Mouse (Mus musculus) small intestine, adult 10 weeks (tissue): ENCODE results near the gene Ldlrad3. TPM values are rescaled to one million over a fixed set of nuclear protein-coding genes. Genes with fewer than 3 reads are reported as not detected.

Experiments
- polyA plus RNA-seq: library from polyadenylated mRNA; stranded (reverse); fragments of 350-450 nt; fragmentation: Illumina TruSeq; extraction: RNeasy Lipid Tissue Mini Kit (QIAGEN cat#74804); gene quantifications from one replicate; pipeline ENCODE4 v1.2.3, GENCODE M21; 2014; ENCODE audit warnings: low replicate concordance

Ldlrad3 gene
- polyA plus RNA-seq = 4.6 TPM

GRCm38 (mm10) chr2:102185951-102186561 lies at the start of gene Ldlrad3:
Gene Ldlrad3 (minus strand): TSS chr2:102186385.

Other genes starting within 250 kb of the Ldlrad3 start
- gene Trim44, start 221.4 kb upstream of the Ldlrad3 start, polyA plus RNA-seq = 29.6 TPM